Mouse (Mus musculus) bone marrow, adult 2 months (tissue): ENCODE measurements around the gene Vac14.

Experiments
- CTCF ChIP-seq: fragments of 200-500 bp; IDR thresholded peaks from 2 replicates; pipeline ENCODE4 v1.5.1; 2011; ENCODE audit warnings: low read length, control low read depth; ENCODE audit not compliant: control insufficient read depth, insufficient read depth
- POLR2A ChIP-seq: fragments of 200-500 bp; IDR thresholded peaks from 2 replicates; pipeline ENCODE4 v1.6.1; 2011; ENCODE audit warnings: low read depth, mild to moderate bottlenecking, control low read depth, low read length, borderline replicate concordance; ENCODE audit not compliant: control insufficient read depth

DNA sequence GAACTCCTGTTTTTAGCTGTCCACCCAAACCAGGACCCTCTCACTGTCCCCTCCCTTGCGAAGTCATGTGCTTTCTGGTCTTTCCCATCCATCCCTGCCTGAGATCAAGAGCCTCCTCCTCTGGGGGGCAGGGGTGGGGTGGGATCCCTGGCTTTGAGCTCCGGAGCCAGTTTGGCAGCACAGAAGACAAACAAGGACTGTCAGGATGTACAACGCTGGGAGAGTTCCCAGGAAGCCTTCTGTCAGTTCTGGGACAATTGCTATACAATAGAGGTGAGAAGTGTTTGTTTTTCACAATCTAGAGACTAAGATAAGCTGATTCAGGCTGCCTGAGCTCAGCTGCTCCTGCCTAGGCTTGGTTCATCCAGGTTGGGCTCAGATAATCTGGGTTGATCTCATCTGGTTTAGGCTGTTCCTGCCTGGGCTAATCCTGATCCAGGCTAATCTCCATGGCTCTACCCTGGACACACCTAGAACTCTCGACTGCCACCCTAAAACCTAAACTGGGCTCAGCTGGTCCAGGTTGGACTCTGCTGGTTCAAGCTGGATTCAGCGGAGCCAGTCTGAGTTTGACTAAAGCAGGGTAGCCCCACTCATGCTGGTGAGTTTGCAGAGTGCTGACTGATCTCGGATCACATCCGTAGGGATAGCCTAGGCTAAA lies 142.0 kb downstream of the Vac14 start:
- TF ChIP-seq CTCF = no peak
- TF ChIP-seq POLR2A = no peak
